Mouse (Mus musculus) cortical plate, adult 2 months (tissue): ENCODE measurements around the gene Cyth3. TPM values are rescaled to one million over a fixed set of nuclear protein-coding genes. Genes with fewer than 3 reads are reported as not detected.

ENCODE experiments used
- H3K27ac ChIP-seq: fragments of 200-500 bp; 2 replicates; pipeline ENCODE4 v1.5.1; 2012; ENCODE audit warnings: low read length, control low read depth, inconsistent platforms; ENCODE audit not compliant: insufficient read depth
- H3K4me1 ChIP-seq: fragments of 200-500 bp; 2 replicates; pipeline ENCODE4 v1.6.1; 2011; ENCODE audit warnings: low read length; ENCODE audit not compliant: control insufficient read depth, insufficient read depth
- H3K4me3 ChIP-seq: fragments of 200-500 bp; 2 replicates; pipeline ENCODE4 v1.5.1; 2011; ENCODE audit warnings: mild to moderate bottlenecking, low read length, control low read depth; ENCODE audit not compliant: insufficient read depth
- CTCF ChIP-seq: fragments of 200-500 bp; IDR thresholded peaks from 2 replicates; pipeline ENCODE4 v1.5.1; 2011; ENCODE audit warnings: mild to moderate bottlenecking, control low read depth, low read length; ENCODE audit not compliant: insufficient read depth; ENCODE audit errors: extremely low read depth
- POLR2A ChIP-seq: fragments of 200-500 bp; IDR thresholded peaks from 2 replicates; pipeline ENCODE4 v1.6.1; 2011; ENCODE audit warnings: mild to moderate bottlenecking, low read length, control low read depth; ENCODE audit not compliant: insufficient read depth; ENCODE audit errors: extremely low read depth
- polyA plus RNA-seq: library from polyadenylated mRNA; depleted of rRNA; stranded (reverse); fragments of >200 nt; gene quantifications from 2 replicates; pipeline ENCODE4 v1.2.3, GENCODE M21; 2012; rRNA removed

The Cyth3 gene
- polyA plus RNA-seq, 1 experiment, result 33.9 TPM

DNA sequence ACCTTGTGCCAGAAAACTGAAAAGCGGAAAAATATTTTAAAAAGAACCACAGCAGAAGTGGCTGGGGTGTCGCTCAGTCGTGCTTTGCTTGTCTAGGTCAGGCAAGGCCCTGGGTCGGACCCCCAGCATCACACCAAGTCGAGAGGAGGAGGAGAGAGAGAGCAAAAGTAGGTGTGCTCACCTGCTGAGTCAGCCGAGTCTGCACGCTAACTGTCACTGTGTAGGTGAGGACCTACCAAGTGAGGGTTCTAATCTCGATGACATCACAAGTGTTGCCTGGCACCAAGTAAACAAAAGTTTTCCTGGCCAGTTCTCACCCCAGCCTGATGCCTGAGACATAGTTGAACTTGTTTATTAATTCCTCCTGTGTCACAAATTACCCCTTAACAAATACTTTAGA lies 137.3 kb downstream of the Cyth3 start:
- Histone ChIP-seq H3K4me3 (no peak overlapping the region), H3K27ac (no peak overlapping the region), H3K4me1 (peaks cover 1% of the 10 kb centered on the region; the same call in 1 of the 2 replicates)
- no peak for TF ChIP-seq POLR2A
- TF ChIP-seq CTCF, result no peak

Other genes starting within 250 kb of the Cyth3 start
- gene Kdelr2, start 218.6 kb upstream of the Cyth3 start, polyA plus RNA-seq, result 27.3 and 30.3 TPM in 2 replicates
- 30.4 and 32.4 TPM in 2 replicates for gene Daglb, start 157.9 kb upstream of the Cyth3 start, polyA plus RNA-seq
- gene Rac1, start 94.4 kb upstream of the Cyth3 start, polyA plus RNA-seq, result 516 and 529 TPM in 2 replicates
- gene Usp42, start 109.8 kb downstream of the Cyth3 start, polyA plus RNA-seq, result 10.9 and 12.4 TPM in 2 replicates
- gene Eif2ak1, start 195.3 kb downstream of the Cyth3 start, polyA plus RNA-seq, result 36.2 and 36.4 TPM in 2 replicates